Mouse (Mus musculus) layer of hippocampus, adult 18-20 months (tissue): ENCODE data around the gene Otud7b. TPM values are rescaled to one million over a fixed set of nuclear protein-coding genes. Genes with fewer than 3 reads are reported as not detected.

Source experiments
- DNase-seq, 2 experiments: peaks; one replicate each; pipeline ENCODE4 v3.0.0; 2022; ENCODE audit warnings: low spot score in 2 of 2
- long read RNA-seq: library from polyadenylated mRNA; stranded (forward); transcript quantifications from one replicate; pipeline ENCODE4 v2.0.0, GENCODE M21; 2021
- total RNA-seq, 2 experiments: library from RNA; stranded (reverse); gene quantifications; 2 replicates each; pipeline ENCODE4 v1.2.3; 2021

Gene Otud7b
- 10 to 100 TPM; 40.1 to 40.8 TPM for total RNA-seq
- long read RNA-seq, full-length matches to known transcripts, result 2 of 14 reads
- long read RNA-seq, partial matches to known transcripts, result 4 of 14 reads
- long read RNA-seq, other reads (novel, unspliced or antisense), result 8 of 14 reads

DNA sequence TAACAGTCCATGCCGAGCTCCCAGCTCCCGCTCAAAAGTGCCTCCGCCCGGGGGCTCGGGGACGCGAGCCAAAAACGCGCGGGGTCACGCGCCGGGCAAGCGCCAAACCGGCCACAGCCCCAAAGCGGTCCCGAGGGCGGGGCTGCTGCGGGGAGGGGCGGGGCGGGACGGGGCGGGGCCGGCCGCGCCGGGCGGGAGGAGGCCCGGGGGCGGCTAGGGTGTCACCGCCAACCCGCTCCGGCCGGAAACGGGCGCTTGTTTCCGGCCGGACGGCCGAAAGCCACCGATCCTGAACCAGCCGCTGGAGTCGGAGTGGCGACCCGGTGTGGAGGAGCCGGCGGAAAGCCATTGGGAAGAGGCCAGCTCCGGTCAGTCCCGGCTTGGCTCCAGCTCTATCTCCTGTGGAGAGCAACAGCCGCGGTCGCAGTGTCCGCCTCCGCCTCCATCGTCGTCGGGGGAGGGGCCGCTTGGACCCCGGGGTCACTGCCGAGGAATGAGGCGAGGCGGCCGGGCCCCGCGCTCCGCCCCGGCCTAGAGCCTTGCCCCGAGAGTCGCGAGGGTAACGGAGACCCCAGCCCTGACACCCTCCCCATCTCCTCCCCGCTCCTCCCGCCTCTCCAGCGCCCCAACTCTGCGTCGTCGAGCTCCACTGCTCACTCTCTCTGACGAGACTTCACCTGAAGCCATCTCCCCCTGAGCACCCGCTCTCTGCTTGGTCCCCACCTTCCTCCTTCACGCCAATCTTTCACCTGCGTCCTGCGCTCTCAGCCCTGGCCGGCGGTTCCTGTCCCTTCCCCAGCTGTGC lies at the start of gene Otud7b:
Gene Otud7b (plus strand): TSS at position 267 of the 805 bp plus-strand sequence.
- peak; percentile 59 to 67 for DNase-seq

GRCm38 (mm10) chr3:96055294-96055693 lies 49.0 kb upstream of the Otud7b start:
- no peak for DNase-seq

DNA sequence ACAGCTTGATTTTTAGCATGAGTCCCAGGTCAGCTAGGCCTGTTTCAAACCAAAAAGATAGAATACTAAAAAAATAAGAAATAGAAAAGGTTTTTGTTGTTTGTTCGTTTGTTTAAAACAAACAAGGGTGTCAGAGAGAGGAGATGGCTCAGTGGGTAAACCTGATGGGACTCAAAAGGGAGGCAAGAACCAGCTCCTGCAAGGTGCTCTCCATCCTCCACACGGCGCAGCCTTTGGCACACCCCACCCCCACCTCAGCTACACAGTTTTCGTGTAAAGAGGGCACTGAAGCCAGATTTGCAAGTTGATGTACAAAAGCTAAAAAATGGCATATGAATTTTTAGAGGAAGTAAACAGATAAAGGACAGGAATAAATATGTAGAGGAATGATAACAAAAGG lies 48.3 kb upstream of the Otud7b start:
- DNase-seq, result no peak

GRCm38 (mm10) chr3:96057747-96058204 lies 46.6 kb upstream of the Otud7b start:
- peak; percentile 84 to 94 for DNase-seq

DNA sequence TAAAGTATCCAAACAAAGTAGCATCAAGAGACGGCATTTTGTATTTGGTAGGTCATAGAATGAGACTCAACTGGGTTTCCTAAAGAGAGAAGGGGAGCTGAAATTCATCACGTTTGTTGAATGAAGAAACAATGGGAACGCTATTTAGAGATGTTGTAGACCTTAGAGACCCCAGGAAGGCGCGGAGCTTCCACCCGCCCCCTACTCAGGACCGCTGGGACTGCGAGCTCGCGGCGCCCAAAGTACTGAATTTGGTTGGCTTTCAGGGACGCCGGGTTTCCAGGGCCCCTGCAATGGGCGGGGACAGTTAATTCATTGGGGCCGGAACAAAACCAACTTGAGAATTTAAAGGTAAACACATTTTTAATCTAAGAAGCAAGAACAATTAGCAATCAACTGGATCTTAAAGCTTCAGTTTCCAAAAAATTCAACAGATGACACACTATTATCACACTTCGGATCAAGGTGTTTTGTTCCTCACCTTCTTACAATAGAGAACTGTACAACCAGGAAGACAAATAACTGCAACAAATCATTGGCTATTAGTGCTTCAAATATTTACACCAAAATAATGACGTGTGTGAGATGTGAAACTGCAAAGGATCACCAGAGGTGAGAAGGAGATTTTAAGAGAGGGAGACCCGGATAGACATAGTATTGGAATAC lies 46.0 kb upstream of the Otud7b start, which contains the start of gene Vps45:
Gene Vps45 (minus strand): TSS at position 236 of the 666 bp plus-strand sequence.
- peak; percentile 67 to 79 for DNase-seq

DNA sequence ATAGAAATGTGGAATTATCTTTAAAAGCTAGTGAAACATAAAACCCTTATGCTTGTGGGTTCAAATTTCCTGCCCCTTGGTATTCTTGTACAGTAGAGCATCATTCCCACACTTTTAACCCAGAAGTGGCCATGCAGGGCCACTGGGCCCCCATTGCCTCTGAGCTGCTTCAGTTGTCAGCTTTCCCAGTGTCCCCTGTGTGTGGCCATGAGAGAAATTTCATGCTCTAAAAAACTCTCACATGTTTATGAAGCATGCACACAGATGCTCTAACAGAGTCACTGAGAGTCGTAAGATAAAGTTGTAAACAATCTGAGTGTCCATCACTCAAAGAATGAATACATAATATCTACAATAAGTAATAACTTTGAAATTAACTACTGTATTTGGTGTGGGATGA lies 44.2 kb upstream of the Otud7b start:
- DNase-seq, result no peak

DNA sequence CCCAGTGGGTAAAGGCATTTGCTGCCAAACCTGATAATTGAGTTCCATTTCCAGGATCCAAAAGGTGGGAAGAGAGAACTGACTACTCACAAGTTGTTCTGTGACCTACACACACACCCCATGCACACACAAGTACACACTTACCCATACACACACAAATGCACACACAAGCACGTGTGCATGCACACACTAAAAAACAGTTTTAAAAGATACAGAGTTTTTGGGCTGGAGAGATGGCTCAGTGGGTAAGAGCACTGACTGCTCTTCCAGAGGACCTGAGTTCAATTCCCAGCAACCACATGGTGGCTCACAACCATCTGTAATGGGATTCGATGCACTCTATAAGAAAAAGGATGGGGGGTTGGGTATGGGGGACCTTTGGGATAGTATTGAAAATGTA lies 41.0 kb upstream of the Otud7b start:
- no peak for DNase-seq

DNA sequence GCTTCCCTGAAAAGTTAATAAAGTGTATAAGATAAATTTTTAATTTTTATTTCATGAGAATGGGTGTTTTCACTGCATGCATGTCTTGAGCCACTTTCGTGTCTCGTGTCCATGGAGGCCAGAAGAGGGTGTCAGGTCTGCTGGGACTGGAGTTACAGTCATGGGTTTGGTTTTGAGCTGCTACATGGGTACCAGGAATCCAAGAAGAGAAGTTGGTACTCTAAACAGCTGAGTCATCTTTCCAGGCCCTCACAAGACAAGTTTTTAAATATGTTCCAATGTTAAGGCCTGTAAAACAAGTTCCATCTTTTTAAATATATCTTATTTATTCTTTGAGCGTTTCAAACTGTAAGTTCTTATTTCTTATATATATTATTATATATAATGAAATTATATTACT lies 40.1 kb upstream of the Otud7b start:
- DNase-seq, result no peak

- DNase-seq, result no peak
Measured at GRCm38 (mm10) chr3:96065147-96065546, 39.2 kb upstream of the Otud7b start.

GRCm38 (mm10) chr3:96065754-96066375 lies 38.5 kb upstream of the Otud7b start:
- DNase-seq, result peak; percentile 65 to 93

- DNase-seq, result no peak
Measured at GRCm38 (mm10) chr3:96066741-96067140, 37.6 kb upstream of the Otud7b start.

- DNase-seq, result no peak
Measured at GRCm38 (mm10) chr3:96069046-96069445, 35.3 kb upstream of the Otud7b start.

DNA sequence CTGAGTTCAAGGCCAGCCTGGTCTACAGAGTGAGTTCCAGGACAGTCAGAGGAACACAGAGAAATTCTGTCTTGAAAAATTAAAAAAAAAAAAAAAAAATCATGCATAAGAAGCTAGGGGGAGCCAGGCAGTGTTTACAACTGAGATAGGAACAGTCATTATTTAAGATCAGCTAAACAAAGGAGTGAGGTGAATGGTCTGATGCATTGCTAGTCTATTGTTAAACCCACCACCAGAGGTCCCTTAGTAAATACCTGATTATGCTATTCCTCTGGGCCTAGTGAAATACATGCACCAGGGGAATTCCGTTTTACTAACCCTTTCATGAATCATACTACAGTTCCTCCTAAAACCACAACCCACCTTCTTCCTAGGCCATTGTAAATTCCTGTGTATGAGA lies 34.8 kb upstream of the Otud7b start:
- DNase-seq, result no peak

- DNase-seq, result no peak
Measured at GRCm38 (mm10) chr3:96070241-96070640, 34.1 kb upstream of the Otud7b start.

GRCm38 (mm10) chr3:96072921-96073486 lies 31.3 kb upstream of the Otud7b start:
- DNase-seq, result peak in 1 of 2 experiments; percentile 42

DNA sequence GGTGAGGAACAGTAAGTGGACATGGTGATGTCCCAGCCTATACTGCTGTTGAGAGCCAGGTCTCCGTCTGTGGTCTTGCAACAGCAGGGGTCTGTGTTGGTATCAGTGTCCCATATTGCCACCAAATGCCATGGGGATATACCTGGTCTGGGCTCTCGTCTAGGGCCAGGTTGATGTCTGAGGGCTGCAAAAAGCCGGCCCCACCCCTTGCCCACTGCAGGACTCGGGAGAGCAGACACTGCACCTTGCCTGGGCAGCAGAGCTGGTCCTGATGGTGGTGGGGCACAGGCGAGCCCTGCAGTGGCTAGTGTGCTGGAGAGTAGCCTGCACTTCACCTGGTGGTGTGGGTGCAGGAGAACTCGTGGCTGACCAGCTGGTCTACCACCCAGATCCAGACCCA lies 26.3 kb upstream of the Otud7b start:
- DNase-seq, result no peak

- DNase-seq, result no peak
Measured at GRCm38 (mm10) chr3:96078711-96079110, 25.6 kb upstream of the Otud7b start.

DNA sequence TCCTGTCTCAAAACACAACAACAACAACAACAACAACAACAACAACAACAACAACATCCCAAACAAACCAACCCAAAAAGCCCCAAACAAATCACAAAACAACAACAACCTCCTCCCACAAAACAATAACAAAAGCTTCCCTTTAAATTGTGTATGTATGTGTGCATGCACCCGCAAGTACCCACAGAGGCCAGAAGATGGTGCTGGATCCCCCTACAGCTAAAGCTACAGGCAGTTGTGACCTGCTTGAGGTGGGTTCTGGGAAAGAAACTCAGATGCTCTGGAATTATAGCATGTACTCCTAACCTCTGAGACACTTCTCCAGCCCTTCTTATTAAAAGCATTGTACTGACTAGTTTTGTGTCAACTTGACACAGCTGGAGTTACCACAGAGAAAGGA lies 23.3 kb upstream of the Otud7b start:
- no peak for DNase-seq

DNA sequence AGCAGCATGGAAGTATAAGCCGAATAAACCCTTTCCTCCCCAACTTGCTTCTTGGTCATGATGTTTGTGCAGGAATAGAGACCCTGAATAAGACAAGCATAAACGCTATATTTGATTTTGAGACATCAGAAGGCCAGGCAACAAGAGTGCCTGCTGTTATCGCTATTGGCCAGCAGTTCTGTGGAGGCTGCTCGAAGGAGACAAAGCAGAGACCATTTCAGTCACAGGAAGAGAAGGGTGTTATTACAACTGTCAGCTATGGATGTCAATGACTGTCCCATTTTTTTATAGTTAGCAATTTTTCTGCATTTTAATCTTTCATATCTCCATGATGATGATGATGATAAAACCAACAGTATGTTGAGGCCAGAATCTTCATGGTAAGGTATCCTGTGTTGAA lies 22.7 kb upstream of the Otud7b start:
- DNase-seq, result no peak

DNA sequence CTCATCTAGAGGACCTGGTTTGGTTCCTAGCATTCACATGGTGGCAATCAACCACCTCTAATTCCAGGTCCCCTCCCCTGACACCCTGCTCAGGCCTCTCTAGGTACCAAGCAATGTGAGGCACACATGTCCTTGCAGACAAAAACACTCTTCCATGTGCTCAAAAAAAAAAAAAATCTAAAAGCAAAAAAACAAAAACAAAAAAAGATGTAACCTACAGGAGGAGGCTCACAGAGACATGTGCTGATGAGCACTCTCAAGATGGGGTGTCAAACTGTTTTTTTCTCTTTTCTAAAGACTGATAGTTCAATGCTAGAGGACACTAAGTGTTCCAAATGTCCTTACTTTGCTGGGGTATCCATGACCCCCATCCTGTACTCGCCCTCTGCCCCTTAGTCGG lies 22.2 kb upstream of the Otud7b start:
- no peak for DNase-seq

GRCm38 (mm10) chr3:96082714-96083508 lies 21.4 kb upstream of the Otud7b start:
- DNase-seq, result no peak
